Mouse (Mus musculus): ENCODE data around the gene Sesn1.
A peak's percentile ranks its signal among the peaks of the same experiment; 100 is the strongest.
"Not testable (repeated sequence)": the region's sequence is repeated elsewhere in the genome, so short reads cannot be mapped to it uniquely, and the experiment has no call there.

Sesn1 gene

GRCm38 (mm10) chr10:41822573-41823281 lies 13.0 kb downstream of the Sesn1 start:
- DNase-seq, result no peak

- not testable (repeated sequence) for DNase-seq
Observed at GRCm38 (mm10) chr10:41823282-41823675, 13.5 kb downstream of the Sesn1 start.

GRCm38 (mm10) chr10:41823916-41824315 lies 14.2 kb downstream of the Sesn1 start:
- no peak for DNase-seq

GRCm38 (mm10) chr10:41825041-41825440 lies 15.3 kb downstream of the Sesn1 start:
- DNase-seq, result no peak

- no peak for DNase-seq
Observed at GRCm38 (mm10) chr10:41825996-41826395, 16.3 kb downstream of the Sesn1 start.

GRCm38 (mm10) chr10:41826526-41827116 lies 16.9 kb downstream of the Sesn1 start:
- no peak for DNase-seq

- DNase-seq, result no peak
Observed at GRCm38 (mm10) chr10:41827784-41828183, 18.0 kb downstream of the Sesn1 start.

- DNase-seq, result no peak
Observed at GRCm38 (mm10) chr10:41829191-41829590, 19.5 kb downstream of the Sesn1 start.

GRCm38 (mm10) chr10:41829980-41830379 lies 20.2 kb downstream of the Sesn1 start:
- no peak for DNase-seq

- no peak for DNase-seq
Observed at GRCm38 (mm10) chr10:41830445-41830844, 20.7 kb downstream of the Sesn1 start.

- DNase-seq, result peak; percentile 73
Observed at GRCm38 (mm10) chr10:41830851-41831522, 21.3 kb downstream of the Sesn1 start.

GRCm38 (mm10) chr10:41832191-41832590 lies 22.5 kb downstream of the Sesn1 start:
- no peak for DNase-seq

- peak; percentile 84 for DNase-seq
Observed at GRCm38 (mm10) chr10:41834131-41834530, 24.4 kb downstream of the Sesn1 start.

GRCm38 (mm10) chr10:41838911-41839310 lies 29.2 kb downstream of the Sesn1 start:
- no peak for DNase-seq

- no peak for DNase-seq
Observed at GRCm38 (mm10) chr10:41847737-41848136, 38.0 kb downstream of the Sesn1 start.

GRCm38 (mm10) chr10:41848721-41849120 lies 39.0 kb downstream of the Sesn1 start:
- DNase-seq, result no peak

GRCm38 (mm10) chr10:41859820-41860219 lies 50.1 kb downstream of the Sesn1 start:
- DNase-seq, result no peak

GRCm38 (mm10) chr10:41860275-41860688 lies 50.5 kb downstream of the Sesn1 start:
- DNase-seq, result peak; percentile 90

GRCm38 (mm10) chr10:41863053-41863452 lies 53.3 kb downstream of the Sesn1 start:
- no peak for DNase-seq

GRCm38 (mm10) chr10:41866069-41866837 lies 56.5 kb downstream of the Sesn1 start:
- no peak for DNase-seq

GRCm38 (mm10) chr10:41866838-41867154 lies 57.1 kb downstream of the Sesn1 start:
- no peak for DNase-seq

- DNase-seq, result no peak
Observed at GRCm38 (mm10) chr10:41867956-41868355, 58.2 kb downstream of the Sesn1 start.

GRCm38 (mm10) chr10:41870101-41870500 lies 60.4 kb downstream of the Sesn1 start:
- DNase-seq, result no peak
